Mouse (Mus musculus) hindbrain, embryonic 10.5 days (tissue): ENCODE results near the gene Gm21970. TPM values are rescaled to one million over a fixed set of nuclear protein-coding genes. Genes with fewer than 3 reads are reported as not detected.
"Not testable (repeated sequence)": the region's sequence is repeated elsewhere in the genome, so short reads cannot be mapped to it uniquely, and the experiment has no call there.

Experiments
- DNase-seq: peaks from one replicate; pipeline ENCODE4 v3.0.0-alpha.2; 2017; ENCODE audit warnings: low spot score
- H3K27ac ChIP-seq: fragments of 300-500 bp; sonication (generic); 2 replicates; pipeline ENCODE4 v1.5.1; 2016; ENCODE audit warnings: mild to moderate bottlenecking, moderate library complexity
- H3K27me3 ChIP-seq: fragments of 300-500 bp; sonication (generic); 2 replicates; pipeline ENCODE4 v1.6.1; 2016; ENCODE audit warnings: mild to moderate bottlenecking; ENCODE audit not compliant: poor library complexity, insufficient read depth, severe bottlenecking
- H3K36me3 ChIP-seq: fragments of 300-500 bp; sonication (generic); 2 replicates; pipeline ENCODE4 v1.6.1; 2016; ENCODE audit warnings: mild to moderate bottlenecking, moderate library complexity
- H3K4me1 ChIP-seq: fragments of 300-500 bp; sonication (generic); replicated peaks from 2 replicates; pipeline ENCODE4 v1.6.1; 2016; ENCODE audit warnings: mild to moderate bottlenecking
- H3K4me3 ChIP-seq: fragments of 300-500 bp; sonication (generic); 2 replicates; pipeline ENCODE4 v1.5.1; 2016; ENCODE audit warnings: mild to moderate bottlenecking, moderate library complexity
- H3K9me3 ChIP-seq: fragments of 300-500 bp; sonication (generic); 2 replicates; pipeline ENCODE4 v1.6.1; 2016; ENCODE audit warnings: mild to moderate bottlenecking, moderate library complexity
- WGBS: fragments of 180-500 bp; shearing (Covaris S2); methylation state at CpG from one replicate; pipeline ENCODE4 v1.1.7; 2016; 5-methylcytosine and 5-hydroxymethylcytosine counted together
- polyA plus RNA-seq: library from polyadenylated mRNA; unstranded; fragments of >200 nt; fragmentation: Nextera tagmentation; extraction: Ambion mirVana; gene quantifications from 2 replicates; pipeline ENCODE4 v1.2.1, GENCODE M21; 2016

The Gm21970 gene
- polyA plus RNA-seq, 1 experiment from 2014 or later, result not detected

DNA sequence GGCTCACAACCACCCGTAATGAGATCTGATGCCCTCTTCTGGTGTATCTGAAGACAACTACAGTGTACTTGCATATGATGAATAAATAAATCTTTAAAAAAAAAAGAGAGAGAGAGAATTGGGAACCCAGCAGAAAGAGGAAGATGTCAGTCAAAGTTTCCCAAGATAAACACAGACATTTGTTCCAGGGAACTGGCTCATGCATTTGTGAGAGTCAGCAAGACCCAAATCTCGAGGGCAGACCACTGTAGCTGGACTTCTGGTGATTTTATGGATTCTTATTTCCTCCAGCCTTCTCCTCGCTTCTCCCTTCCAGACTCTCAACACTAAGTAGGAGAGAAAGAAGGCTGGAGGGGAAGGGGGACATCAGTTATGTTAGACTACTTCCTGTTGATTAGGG is 46.6 kb downstream of the Gm21970 start:
- 80% methylated on average over 3 of the region's 3 CpGs for WGBS
- H3K27me3 ChIP-seq, result no peaks in the 10 kb centered on the region
- H3K4me3 ChIP-seq, result no peak overlapping the region
- H3K9me3 ChIP-seq, result no peaks in the 10 kb centered on the region
- peaks cover 10% of the 10 kb centered on the region for H3K4me1 ChIP-seq
- H3K27ac ChIP-seq, result no peak overlapping the region
- no peaks in the 10 kb centered on the region for H3K36me3 ChIP-seq
- no peak for DNase-seq

DNA sequence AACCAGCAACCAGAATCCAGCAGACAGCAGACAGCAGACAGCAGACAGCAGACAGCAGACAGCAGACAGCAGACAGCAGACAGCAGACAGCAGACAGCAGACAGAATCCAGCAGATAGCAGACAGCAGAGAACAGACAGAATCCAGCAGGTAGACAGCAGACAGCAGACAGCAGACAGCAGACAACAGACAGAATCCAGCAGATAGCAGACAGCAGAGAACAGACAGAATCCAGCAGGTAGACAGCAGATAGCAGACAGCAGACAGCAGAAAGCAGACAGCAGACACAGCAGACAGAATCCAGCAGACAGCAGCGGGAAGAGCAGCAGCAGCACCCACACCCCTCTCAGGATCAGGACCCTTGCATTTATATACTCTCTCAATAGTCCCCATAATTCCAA is 47.1 kb downstream of the Gm21970 start:
- not testable (repeated sequence) for H3K9me3 ChIP-seq, H3K27me3 ChIP-seq, H3K4me1 ChIP-seq, DNase-seq, H3K27ac ChIP-seq, H3K4me3 ChIP-seq, H3K36me3 ChIP-seq
- 83% methylated on average over 1 of the region's 1 CpGs for WGBS

DNA sequence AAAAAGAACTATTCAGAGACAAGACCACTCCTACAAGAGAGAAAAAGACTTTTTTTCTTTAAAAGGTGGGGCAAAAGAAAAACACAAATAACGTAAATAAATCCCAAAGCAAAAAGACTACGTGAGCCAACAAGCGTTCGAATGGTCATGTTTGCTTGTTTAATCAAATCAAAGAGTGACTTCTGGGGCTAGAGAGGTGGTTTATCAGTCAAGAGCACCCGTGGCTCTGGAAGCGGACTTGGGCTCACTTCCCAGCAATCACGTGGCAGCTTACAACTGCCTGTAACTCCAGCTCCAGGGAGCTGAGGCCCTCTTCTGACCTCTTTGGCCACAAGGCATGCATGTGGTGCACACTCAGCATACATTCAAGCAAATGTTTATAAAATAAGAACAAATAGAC is 49.8 kb downstream of the Gm21970 start:
- 74% methylated on average over 7 of the region's 7 CpGs for WGBS
- peak overlapping the region; percentile 50; the same call in 1 of the 2 replicates for H3K27ac ChIP-seq
- H3K9me3 ChIP-seq, result no peaks in the 10 kb centered on the region
- no peak for DNase-seq
- H3K36me3 ChIP-seq, result no peaks in the 10 kb centered on the region
- no peaks in the 10 kb centered on the region for H3K27me3 ChIP-seq
- peaks cover 5% of the 10 kb centered on the region; the same call in 1 of the 2 replicates for H3K4me1 ChIP-seq
- no peak overlapping the region for H3K4me3 ChIP-seq

DNA sequence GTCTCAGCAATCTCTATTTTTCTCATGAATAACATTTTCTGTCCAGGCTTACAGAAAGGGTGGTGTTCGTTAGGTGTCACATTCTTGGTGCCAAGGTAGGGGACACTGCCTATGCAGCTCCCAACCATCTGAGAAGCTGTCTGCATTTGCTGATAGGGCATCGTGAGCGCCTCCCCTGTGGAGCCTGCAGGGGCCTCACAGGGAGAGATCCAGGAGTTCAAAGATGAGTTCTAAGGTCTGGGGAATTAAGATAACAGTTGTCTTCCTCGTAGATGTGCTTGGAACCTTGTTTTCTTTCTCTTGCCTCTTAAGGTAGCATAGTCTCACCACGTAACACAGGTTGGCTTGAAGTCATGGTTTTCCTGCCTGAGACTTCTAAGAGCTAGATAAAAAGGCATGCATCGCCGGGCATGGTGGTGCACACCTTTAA is 50.3 kb downstream of the Gm21970 start:
- Histone ChIP-seq H3K9me3 (no peaks in the 10 kb centered on the region), H3K4me3 (no peak overlapping the region), H3K36me3 (no peaks in the 10 kb centered on the region), H3K27ac (no peak overlapping the region), H3K4me1 (peaks cover 5% of the 10 kb centered on the region; the same call in 1 of the 2 replicates), H3K27me3 (no peaks in the 10 kb centered on the region)
- WGBS, result 74% methylated on average over 7 of the region's 7 CpGs
- no peak for DNase-seq

DNA sequence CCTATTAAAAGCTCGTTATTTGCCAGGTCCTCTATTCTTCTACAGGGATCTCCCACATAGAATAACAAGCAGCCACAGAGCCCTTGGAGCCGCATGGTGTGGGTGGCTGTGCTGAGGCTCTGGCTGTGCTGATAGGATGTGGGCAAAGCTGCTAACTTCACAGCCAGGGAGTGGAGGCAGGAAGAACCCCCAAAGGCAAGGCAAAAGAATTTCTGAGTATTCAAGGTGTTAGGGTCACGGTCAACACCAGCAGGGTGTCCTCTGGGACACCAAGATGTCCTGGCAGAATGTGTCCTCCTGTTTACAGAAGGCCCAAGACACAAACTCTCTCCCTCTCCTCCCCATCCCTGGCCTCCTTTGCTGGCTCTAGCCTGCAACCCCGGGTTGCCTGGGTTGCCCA is 50.9 kb downstream of the Gm21970 start:
- H3K27me3 ChIP-seq, result no peaks in the 10 kb centered on the region
- peaks cover 5% of the 10 kb centered on the region; the same call in 1 of the 2 replicates for H3K4me1 ChIP-seq
- H3K9me3 ChIP-seq, result no peaks in the 10 kb centered on the region
- no peak for DNase-seq
- no peak overlapping the region for H3K4me3 ChIP-seq
- H3K27ac ChIP-seq, result peak overlapping the region; percentile 56; the same call in 1 of the 2 replicates
- H3K36me3 ChIP-seq, result no peaks in the 10 kb centered on the region
- WGBS, result 72% methylated on average over 4 of the region's 4 CpGs

DNA sequence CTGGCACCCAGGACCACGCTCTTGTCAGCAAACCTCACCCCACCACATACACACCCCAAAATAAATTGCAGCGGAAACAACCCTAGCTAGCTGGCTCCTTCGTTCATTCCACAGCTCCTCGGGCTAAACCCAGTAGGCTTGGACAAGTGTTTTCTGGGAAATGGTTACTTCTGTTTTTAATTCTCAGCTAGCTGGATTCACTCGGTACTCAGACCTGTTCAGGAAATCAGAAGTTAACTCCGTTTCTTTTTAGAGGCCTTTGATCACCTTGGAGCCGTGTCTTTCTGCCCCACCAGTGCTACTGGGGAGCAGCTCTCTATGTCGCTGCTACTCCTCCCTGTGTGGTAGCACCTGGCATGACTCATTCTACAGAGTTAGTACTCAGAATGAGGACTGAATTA is 51.7 kb downstream of the Gm21970 start:
- WGBS, result 87% methylated on average over 8 of the region's 8 CpGs

DNA sequence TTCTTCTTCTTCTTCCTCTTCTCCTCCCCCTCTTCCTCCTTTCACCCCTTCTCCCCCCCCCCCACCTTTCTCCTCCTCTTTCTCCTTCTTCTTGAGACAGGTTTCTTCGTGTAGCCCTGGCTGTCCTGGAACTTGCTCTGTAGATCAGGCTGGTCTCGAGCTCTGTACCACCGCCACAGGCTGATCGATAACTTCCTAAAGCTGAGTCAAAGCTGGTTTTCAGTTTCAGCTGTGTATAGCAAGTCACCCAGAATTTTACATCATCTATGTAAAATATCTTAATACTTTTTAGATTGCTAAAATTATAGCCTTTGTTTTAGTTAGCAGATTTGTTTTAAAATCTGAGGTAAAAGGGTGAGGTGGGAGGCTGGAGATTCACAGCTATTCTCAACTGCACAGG is 53.3 kb downstream of the Gm21970 start:
- no peak overlapping the region for H3K27ac ChIP-seq
- H3K4me3 ChIP-seq, result no peak overlapping the region
- H3K27me3 ChIP-seq, result no peaks in the 10 kb centered on the region
- 88% methylated on average over 4 of the region's 4 CpGs for WGBS
- H3K4me1 ChIP-seq, result peaks cover 5% of the 10 kb centered on the region; the same call in 1 of the 2 replicates
- no peaks in the 10 kb centered on the region for H3K36me3 ChIP-seq
- no peak for DNase-seq
- H3K9me3 ChIP-seq, result no peaks in the 10 kb centered on the region

More for the DNA sequence above, 51.7 kb downstream of the Gm21970 start:
- H3K27ac ChIP-seq, result no peak overlapping the region
- no peaks in the 10 kb centered on the region for H3K27me3 ChIP-seq
- H3K4me3 ChIP-seq, result no peak overlapping the region
- H3K36me3 ChIP-seq, result no peaks in the 10 kb centered on the region
- DNase-seq, result no peak
- no peaks in the 10 kb centered on the region for H3K9me3 ChIP-seq
- H3K4me1 ChIP-seq, result peaks cover 5% of the 10 kb centered on the region; the same call in 1 of the 2 replicates

DNA sequence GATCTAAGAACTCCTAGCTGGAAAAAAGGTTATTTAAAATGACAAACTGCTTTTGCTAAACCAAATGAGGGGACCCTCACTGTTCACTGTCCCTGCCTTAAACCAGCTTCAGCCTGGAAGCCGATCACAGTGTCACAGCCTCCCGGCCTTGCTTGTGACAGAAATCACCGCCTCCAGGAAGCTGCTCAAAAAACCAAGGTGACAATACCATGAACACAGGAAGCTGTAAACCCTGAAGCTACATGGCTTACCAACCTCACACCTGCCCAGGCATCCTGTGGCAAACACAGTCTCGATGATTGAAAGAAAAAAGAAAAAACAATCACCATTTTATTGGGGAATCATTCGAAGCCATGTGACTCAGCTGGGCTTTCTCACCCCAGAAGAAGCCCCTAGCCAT is 54.0 kb downstream of the Gm21970 start:
- no peak overlapping the region for H3K27ac ChIP-seq
- H3K4me3 ChIP-seq, result no peak overlapping the region
- H3K4me1 ChIP-seq, result peaks cover 5% of the 10 kb centered on the region; the same call in 1 of the 2 replicates
- WGBS, result 84% methylated on average over 5 of the region's 5 CpGs
- H3K9me3 ChIP-seq, result no peaks in the 10 kb centered on the region
- no peaks in the 10 kb centered on the region for H3K36me3 ChIP-seq
- H3K27me3 ChIP-seq, result no peaks in the 10 kb centered on the region
- DNase-seq, result no peak

DNA sequence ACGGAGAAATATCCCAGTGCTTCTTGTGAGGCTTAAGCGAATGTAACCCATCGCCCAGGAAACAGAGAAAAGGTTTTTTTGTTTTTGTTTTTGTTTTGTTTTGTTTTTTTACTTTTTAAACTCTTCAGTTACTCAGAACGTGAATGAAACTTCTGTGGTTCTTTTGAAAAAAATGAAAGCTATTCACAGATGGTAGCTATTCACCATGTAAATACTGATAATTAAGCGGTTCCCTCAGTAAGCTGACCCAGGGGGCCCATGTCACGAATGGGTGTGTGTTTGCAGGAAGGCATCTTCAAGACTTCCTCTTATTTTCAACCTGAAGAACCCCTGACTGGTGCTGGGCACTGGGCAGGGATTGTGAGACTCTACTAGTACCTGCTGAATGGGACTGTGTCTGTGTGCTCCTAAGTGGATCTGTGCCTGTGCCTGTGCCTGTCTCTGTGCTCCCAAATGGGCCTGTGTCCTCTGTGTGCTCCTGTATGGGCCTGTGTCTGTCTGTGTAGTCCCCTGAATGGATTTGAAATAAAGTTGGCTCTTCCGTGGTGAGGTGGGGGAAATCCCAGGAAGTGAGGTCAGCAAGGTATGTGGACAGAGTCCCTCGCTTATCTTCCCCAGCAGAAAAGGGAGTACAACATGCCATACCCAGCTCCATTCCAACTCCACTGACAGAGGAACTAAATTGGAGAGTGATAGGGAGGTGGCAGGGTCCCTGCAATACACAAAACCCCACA is 55.4 kb downstream of the Gm21970 start:
- H3K36me3 ChIP-seq, result no peaks in the 10 kb centered on the region
- H3K27ac ChIP-seq, result no peak overlapping the region
- no peaks in the 10 kb centered on the region for H3K4me1 ChIP-seq
- no peak for DNase-seq
- no peaks in the 10 kb centered on the region for H3K9me3 ChIP-seq
- H3K27me3 ChIP-seq, result no peaks in the 10 kb centered on the region
- no peak overlapping the region for H3K4me3 ChIP-seq
- WGBS, result 84% methylated on average over 8 of the region's 8 CpGs

DNA sequence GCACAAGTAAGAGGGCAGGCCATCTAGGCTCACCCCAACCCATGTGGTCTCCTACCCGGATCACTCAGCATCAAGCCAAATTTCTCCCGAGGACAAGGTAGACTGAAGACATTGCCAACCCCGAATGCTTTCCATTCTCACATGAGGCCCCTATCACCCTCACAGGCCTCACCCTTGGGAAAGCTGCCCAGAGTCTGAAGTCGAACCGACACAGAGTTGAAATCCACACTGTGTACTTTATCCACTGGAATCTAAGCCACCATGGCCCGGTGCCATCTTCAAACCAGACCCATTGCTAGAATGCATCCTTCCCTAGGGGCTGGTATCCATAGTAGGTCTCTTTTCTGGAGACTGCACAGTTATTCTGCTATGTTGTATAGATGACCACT is 56.0 kb downstream of the Gm21970 start:
- H3K4me3 ChIP-seq, result no peak overlapping the region
- H3K27me3 ChIP-seq, result no peaks in the 10 kb centered on the region
- WGBS, result 90% methylated on average over 6 of the region's 6 CpGs
- no peak overlapping the region for H3K27ac ChIP-seq
- no peaks in the 10 kb centered on the region for H3K36me3 ChIP-seq
- no peaks in the 10 kb centered on the region for H3K4me1 ChIP-seq
- H3K9me3 ChIP-seq, result no peaks in the 10 kb centered on the region
- no peak for DNase-seq

DNA sequence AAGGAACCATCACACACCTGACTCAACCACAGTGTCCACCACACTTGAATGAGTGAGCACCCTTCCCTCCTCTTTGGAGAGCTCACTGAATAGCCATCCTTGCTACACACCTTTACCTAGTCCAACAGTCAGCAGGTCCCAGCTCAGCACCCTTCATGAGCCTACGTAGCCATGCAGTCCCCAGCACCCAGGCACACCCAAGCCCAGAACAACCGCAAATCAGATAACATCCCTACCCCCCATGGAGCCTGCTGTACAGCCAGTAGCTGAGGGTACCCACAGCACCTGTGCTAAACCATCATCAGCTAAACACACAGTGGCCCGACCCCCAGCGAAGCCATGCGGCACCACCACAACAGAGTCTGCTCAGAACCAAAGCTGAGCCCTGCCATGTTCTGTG is 56.6 kb downstream of the Gm21970 start:
- H3K27me3 ChIP-seq, result no peaks in the 10 kb centered on the region
- H3K27ac ChIP-seq, result 0 out of 2 replicates have a peak overlapping the region, but pooled peaks have one; percentile 8
- WGBS, result 96% methylated on average over 5 of the region's 5 CpGs
- H3K9me3 ChIP-seq, result no peaks in the 10 kb centered on the region
- DNase-seq, result no peak
- H3K4me3 ChIP-seq, result no peak overlapping the region
- no peaks in the 10 kb centered on the region for H3K36me3 ChIP-seq
- no peaks in the 10 kb centered on the region for H3K4me1 ChIP-seq

DNA sequence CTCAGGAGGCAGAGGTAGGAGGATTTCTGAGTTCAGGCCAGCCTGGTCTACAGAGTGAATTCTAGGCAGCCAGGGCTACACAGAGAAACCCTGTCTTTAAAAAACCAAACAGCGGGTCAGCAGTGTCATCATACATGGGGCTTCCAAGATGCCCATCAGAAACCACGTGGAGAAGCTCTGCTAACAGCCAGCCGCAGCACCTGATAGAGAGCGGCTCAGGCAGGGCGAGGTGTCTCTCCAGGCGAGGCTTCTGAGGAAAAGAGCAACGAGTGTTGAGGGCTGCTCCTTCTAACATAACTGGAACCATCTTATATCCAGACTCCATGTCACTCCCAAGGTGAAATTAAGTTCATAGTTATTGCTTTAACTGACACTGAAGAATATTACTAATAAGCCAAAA is 57.4 kb downstream of the Gm21970 start:
- no peaks in the 10 kb centered on the region for H3K27me3 ChIP-seq
- H3K27ac ChIP-seq, result no peak overlapping the region
- no peaks in the 10 kb centered on the region for H3K9me3 ChIP-seq
- WGBS, result 84% methylated on average over 7 of the region's 7 CpGs
- H3K4me1 ChIP-seq, result no peaks in the 10 kb centered on the region
- no peak overlapping the region for H3K4me3 ChIP-seq
- no peaks in the 10 kb centered on the region for H3K36me3 ChIP-seq
- DNase-seq, result no peak

DNA sequence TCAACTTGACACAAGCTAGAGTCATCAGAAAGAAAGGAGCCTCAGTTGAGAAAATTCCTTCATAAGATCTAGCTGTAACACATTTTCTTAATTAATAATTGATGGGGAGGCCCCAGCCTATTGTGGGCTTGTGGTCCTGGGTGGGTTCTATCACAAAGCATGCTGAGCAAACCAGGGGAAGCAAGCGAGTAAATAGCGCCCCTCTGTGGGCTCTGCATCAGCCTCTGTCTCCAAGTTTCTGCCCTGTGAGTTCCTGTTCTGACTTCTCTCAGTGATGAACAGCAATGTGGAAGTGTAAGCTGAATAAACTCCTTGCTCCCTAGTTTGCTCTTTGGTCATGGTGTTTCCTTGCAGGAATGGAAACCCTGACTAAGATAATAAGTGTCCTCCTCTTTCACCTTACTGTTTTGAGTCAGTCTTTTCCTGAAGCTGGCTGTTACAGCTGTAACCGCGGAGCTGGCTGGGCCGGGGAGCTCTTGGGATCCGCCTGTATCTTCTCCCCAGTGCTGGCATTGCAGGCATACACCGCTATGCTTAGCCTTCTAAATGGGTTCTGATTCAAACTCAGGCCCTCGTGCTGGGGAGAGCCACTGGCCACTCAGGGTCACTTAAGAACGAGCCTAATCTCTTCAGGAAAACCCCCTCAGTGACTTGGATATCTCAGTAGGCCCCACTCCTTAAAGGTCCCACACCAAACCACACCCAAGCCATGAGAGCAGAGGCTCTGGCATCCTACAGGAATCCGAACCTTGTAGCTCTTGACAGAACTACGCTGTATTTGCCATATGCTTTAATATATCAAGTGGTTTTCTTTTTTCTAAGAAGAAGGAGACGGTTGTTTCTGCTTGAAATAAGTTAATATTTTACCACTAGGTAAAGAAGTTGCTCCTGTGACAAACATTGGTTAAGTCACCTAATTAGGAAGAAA is 58.9 kb downstream of the Gm21970 start:
- Histone ChIP-seq H3K27ac (no peak overlapping the region), H3K4me1 (0 out of 2 replicates have a peak, but pooled peaks cover 2% of the 10 kb centered on the region), H3K27me3 (no peaks in the 10 kb centered on the region), H3K36me3 (no peaks in the 10 kb centered on the region), H3K4me3 (no peak overlapping the region), H3K9me3 (no peaks in the 10 kb centered on the region; the same call in 1 of the 2 replicates)
- WGBS, result 82% methylated on average over 12 of the region's 12 CpGs
- DNase-seq, result no peak
